In the genomic region with DNA sequence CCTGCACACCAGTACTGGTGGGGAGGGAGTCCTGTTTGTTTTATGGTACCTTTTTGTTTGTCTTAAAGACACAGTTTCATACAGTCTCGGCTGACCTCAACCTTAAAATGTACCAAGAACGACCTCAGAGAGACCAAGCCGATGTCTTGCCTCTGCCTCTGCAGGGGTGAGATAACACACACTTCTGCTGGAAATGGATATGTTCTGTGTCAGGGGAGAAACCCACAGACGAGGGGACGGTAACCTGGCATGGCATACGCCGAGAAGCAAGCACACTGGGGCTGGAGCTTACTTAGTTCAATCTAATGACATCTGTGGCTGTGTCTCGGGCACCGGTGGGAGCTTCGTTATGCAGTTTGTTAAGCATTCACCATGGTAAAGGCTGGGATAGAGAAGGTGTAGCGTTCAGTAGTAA, we compare ENCODE assay signal across 12 mouse cellular contexts. TPM values are rescaled to one million over a fixed set of nuclear protein-coding genes. Genes with fewer than 3 reads are reported as not detected.
DNase-seq lines count a peak whose midpoint lies in the region; ATAC-seq and TF ChIP-seq lines count a peak whose summit lies in the region.
"Had no signal": no experiment of that assay in that cellular context is flagged by ENCODE, and none has a peak within 500 bp of the region (broad histone marks: within the 10 kb centered on the region; RNA-seq: fewer than 3 reads in every experiment).

No protein-coding gene starts in this region.

- H3K4me2 ChIP-seq in heart, embryonic 12.5 days: 0 out of 2 replicates have a peak overlapping the region, but pooled peaks have one; percentile 12
- H3K4me2 ChIP-seq in intestine, postnatal 0 days (replicated peaks; ENCODE audit: low read depth): peak overlapping the region; percentile 25; the same call in 1 of the 2 replicates
- peak overlapping the region; percentile 30; the same call in 1 of the 2 replicates for H3K4me2 ChIP-seq in stomach, embryonic 15.5 days

- no peak for DNase-seq in heart, adult 2 months
- peak; percentile 42 for DNase-seq in spleen, adult 12 weeks (ENCODE audit: low spot score)
- DNase-seq in spleen, adult 18-20 months: no peak
- DNase-seq in left cerebral cortex, postnatal 36 days (ENCODE audit: low spot score in 2 of 2): no peak
- DNase-seq: B cell, adult 2 months; cerebellum, adult 9-11 months had no signal

- H3K27ac ChIP-seq in heart, embryonic 12.5 days (ENCODE audit: poor library complexity, severe bottlenecking): 0 out of 2 replicates have a peak overlapping the region, but pooled peaks have one; percentile 1
- no peak overlapping the region for H3K27ac ChIP-seq in heart, adult 2 months
- no peak overlapping the region for H3K27ac ChIP-seq in intestine, postnatal 0 days (ENCODE audit: low read depth, low read length)
- H3K27ac ChIP-seq in stomach, embryonic 15.5 days: peak overlapping the region; percentile 83

- intact Hi-C loops in heart, adult 2 months (cut with DNase I): no loop called here
- intact Hi-C loops in left cerebral cortex, postnatal 36 days (cut with DNase I): no loop called here

- no peak overlapping the region for H3K4me3 ChIP-seq in heart, embryonic 12.5 days
- H3K4me3 ChIP-seq in heart, adult 2 months: no peak overlapping the region
- H3K4me3 ChIP-seq in intestine, postnatal 0 days (ENCODE audit: low read depth, low read length): no peak overlapping the region
- no peak overlapping the region for H3K4me3 ChIP-seq in stomach, embryonic 15.5 days (replicated peaks)

- peak; percentile 23; the same call in 1 of the 2 replicates for ATAC-seq in heart, embryonic 12.5 days (ENCODE audit: insufficient number of reproducible peaks, low FRiP score)
- peak; percentile 43; the same call in 1 of the 2 replicates for ATAC-seq in intestine, postnatal 0 days
- ATAC-seq in stomach, embryonic 15.5 days (ENCODE audit: insufficient read depth, low FRiP score, low read depth): no peak
- ATAC-seq in inflammation-experienced regulatory T-cells, adult 6 months: no peak
- ATAC-seq: forebrain, embryonic 14.5 days had no signal

- H3K79me2 ChIP-seq in heart, adult 2 months (replicated peaks; ENCODE audit: control insufficient read depth, insufficient read depth, low read length): no peaks in the 10 kb centered on the region

- no peak overlapping the region for H3K9ac ChIP-seq in heart, embryonic 12.5 days
- H3K9ac ChIP-seq in heart, adult 2 months (ENCODE audit: low read depth, low read length): no peak overlapping the region
- no peak overlapping the region for H3K9ac ChIP-seq in intestine, postnatal 0 days (ENCODE audit: low read depth, low read length)
- H3K9ac ChIP-seq in stomach, embryonic 15.5 days: no peak overlapping the region

- H3K36me3 ChIP-seq in heart, embryonic 12.5 days: no peaks in the 10 kb centered on the region
- H3K36me3 ChIP-seq in heart, adult 2 months (ENCODE audit: control insufficient read depth, insufficient read depth, low read length): no peaks in the 10 kb centered on the region
- no peaks in the 10 kb centered on the region for H3K36me3 ChIP-seq in intestine, postnatal 0 days (ENCODE audit: control insufficient read depth, insufficient read depth)
- H3K36me3 ChIP-seq in stomach, embryonic 15.5 days: no peaks in the 10 kb centered on the region

- peaks cover 36% of the 10 kb centered on the region for H3K4me1 ChIP-seq in heart, embryonic 12.5 days (replicated peaks)
- H3K4me1 ChIP-seq in heart, adult 2 months (ENCODE audit: control insufficient read depth, insufficient read depth, low read length): peaks cover 7% of the 10 kb centered on the region
- peaks cover 12% of the 10 kb centered on the region; the same call in 1 of the 2 replicates for H3K4me1 ChIP-seq in intestine, postnatal 0 days (replicated peaks; ENCODE audit: control insufficient read depth, insufficient read depth, low read length)
- peaks cover 13% of the 10 kb centered on the region for H3K4me1 ChIP-seq in stomach, embryonic 15.5 days

- 46% methylated on average over 11 of the region's 11 CpGs for WGBS in heart, embryonic 12.5 days
- 49% methylated on average over 11 of the region's 11 CpGs for WGBS in heart, adult 2 months
- WGBS in intestine, postnatal 0 days: 28% methylated on average over 11 of the region's 11 CpGs
- WGBS in stomach, embryonic 15.5 days: 40% methylated on average over 11 of the region's 11 CpGs

- H3K27me3 ChIP-seq in heart, embryonic 12.5 days (replicated peaks): no peaks in the 10 kb centered on the region
- H3K27me3 ChIP-seq in heart, adult 2 months (ENCODE audit: control insufficient read depth, insufficient read depth, low read length): no peaks in the 10 kb centered on the region
- H3K27me3 ChIP-seq in intestine, postnatal 0 days (replicated peaks; ENCODE audit: control insufficient read depth, insufficient read depth, low read length): no peaks in the 10 kb centered on the region
- no peaks in the 10 kb centered on the region for H3K27me3 ChIP-seq in stomach, embryonic 15.5 days (replicated peaks)

- no peak for TF ChIP-seq CTCF in heart, adult 2 months (IDR thresholded peaks at IDR 0.05)
- no peak for TF ChIP-seq CTCF in intestine, postnatal 0 days (IDR thresholded peaks at IDR 0.05; ENCODE audit: low read depth)

- no peak for TF ChIP-seq EP300 in heart, adult 2 months (IDR thresholded peaks at IDR 0.05; ENCODE audit: insufficient read depth, low read depth, low read length)

- TF ChIP-seq POLR2A in heart, adult 2 months (IDR thresholded peaks at IDR 0.05; ENCODE audit: insufficient read depth, low read depth, low read length): no peak

- H3K9me3 ChIP-seq in heart, embryonic 12.5 days (replicated peaks): no peaks in the 10 kb centered on the region
- no peaks in the 10 kb centered on the region for H3K9me3 ChIP-seq in intestine, postnatal 0 days (ENCODE audit: control insufficient read depth)
- H3K9me3 ChIP-seq in stomach, embryonic 15.5 days: no peaks in the 10 kb centered on the region

RNA-seq across cellular contexts. Expression of a gene that starts 30.5 kb away (rescaled TPM):
- 0.24 and 0.86 TPM in 2 replicates for polyA plus RNA-seq in heart, embryonic 12.5 days (2016; fragmentation: Nextera tagmentation; extraction: Ambion mirVana)
- total RNA-seq in heart, adult 2 months (2021): under 1 TPM in 1 of 2 experiments, not detected in 1; 0.11 TPM
- polyA plus RNA-seq in heart, adult 2 months (2012; rRNA removed): 0.04 and 0.09 TPM in 2 replicates
- 4.1 and 4.7 TPM in 2 replicates for polyA plus RNA-seq in intestine, postnatal 0 days (2015; fragmentation: Nextera tagmentation; extraction: Ambion mirVana)
- polyA plus RNA-seq in stomach, embryonic 15.5 days (2015; fragmentation: Nextera tagmentation; extraction: Ambion mirVana): 11.9 and 13.7 TPM in 2 replicates
- total RNA-seq in left cerebral cortex, postnatal 36 days (2021): 100 to 1,000 TPM; 209 to 221 TPM
- polyA plus RNA-seq in inflammation-experienced regulatory T-cells, adult 6 months (2017; shearing (Covaris generic)): not detected
- polyA plus RNA-seq: heart, postnatal 0 days had no signal

RNA-seq across cellular contexts. Expression of a gene that starts 31.0 kb away (rescaled TPM):
- polyA plus RNA-seq in heart, embryonic 12.5 days (2016; fragmentation: Nextera tagmentation; extraction: Ambion mirVana): 108 and 111 TPM in 2 replicates
- total RNA-seq in heart, adult 2 months (2021): 10 to 100 TPM; 58.2 to 63.9 TPM
- polyA plus RNA-seq in heart, adult 2 months (2012; rRNA removed): 16.7 and 24.5 TPM in 2 replicates
- polyA plus RNA-seq in intestine, postnatal 0 days (2015; fragmentation: Nextera tagmentation; extraction: Ambion mirVana): 22.0 and 23.0 TPM in 2 replicates
- 69.4 and 76.6 TPM in 2 replicates for polyA plus RNA-seq in stomach, embryonic 15.5 days (2015; fragmentation: Nextera tagmentation; extraction: Ambion mirVana)
- 10 to 100 TPM; 68.1 to 78.8 TPM for total RNA-seq in left cerebral cortex, postnatal 36 days (2021)
- polyA plus RNA-seq in inflammation-experienced regulatory T-cells, adult 6 months (2017; shearing (Covaris generic)): 10 to 100 TPM; 22.1 to 37.3 (median 31.6) TPM

Comparison
In these comparisons a context has a peak if more than half of its experiments do, and no peak if none do; other contexts are left out.
1. H3K27ac ChIP-seq: peak in heart, embryonic 12.5 days (single experiment) and stomach, embryonic 15.5 days (single experiment); none in heart, adult 2 months (single experiment) and intestine, postnatal 0 days (single experiment).
2. ATAC-seq: peak in heart, embryonic 12.5 days (single experiment) and intestine, postnatal 0 days (single experiment); none in stomach, embryonic 15.5 days (single experiment) and inflammation-experienced regulatory T-cells, adult 6 months (single experiment).
3. Peak in every context shown above with its lines, with median percentiles within 50 percentile points of each other: H3K4me2 ChIP-seq.